Mouse (Mus musculus): ENCODE measurements around the gene Zfp809. TPM values are rescaled to one million over a fixed set of nuclear protein-coding genes. Genes with fewer than 3 reads are reported as not detected.

Zfp809 gene
- polyA plus RNA-seq, 1 experiment from 2014 or later = 12.5 TPM

DNA sequence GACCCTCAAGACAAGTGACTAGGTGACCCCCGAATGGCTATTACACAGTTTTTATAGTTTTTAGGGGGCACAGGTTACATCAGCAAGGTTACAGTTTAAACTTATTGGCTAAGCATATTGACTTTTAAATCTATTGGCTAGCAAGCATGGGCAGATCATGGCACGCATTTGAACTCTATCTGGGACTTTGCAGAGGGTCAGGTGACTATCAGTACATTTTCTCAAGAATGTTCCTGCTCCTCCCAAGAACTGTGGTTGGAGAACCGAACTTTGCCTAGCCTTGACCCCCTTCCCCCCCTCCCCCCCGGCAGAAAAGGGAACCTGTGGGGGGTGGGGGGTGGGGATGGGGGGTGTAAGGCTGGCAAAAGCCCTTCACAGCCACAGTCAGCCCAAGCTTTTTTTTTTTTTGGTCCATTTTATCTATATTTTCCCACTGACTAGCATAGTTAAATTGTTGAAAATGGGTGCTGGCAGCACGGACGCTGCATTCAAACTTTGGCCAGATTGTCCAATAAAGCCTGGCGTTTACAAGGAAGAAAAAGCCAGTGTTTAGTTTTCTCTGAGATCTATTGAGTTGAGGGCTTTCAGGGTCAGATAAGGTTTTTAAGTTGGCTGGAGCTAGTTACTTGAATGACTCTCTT, 4.0 kb downstream of the Zfp809 start:
- no peaks in the 10 kb centered on the region for H3K4me1 ChIP-seq
- 89% methylated on average over 7 of the region's 7 CpGs for WGBS
- no peak overlapping the region for H3K4me3 ChIP-seq
- H3K9ac ChIP-seq = no peak overlapping the region
- no peak for ATAC-seq (ENCODE audit: insufficient number of reproducible peaks, insufficient read depth, low FRiP score, low TSS enrichment)
- H3K27ac ChIP-seq = no peak overlapping the region
- H3K9me3 ChIP-seq = no peaks in the 10 kb centered on the region
- no peak overlapping the region for H3K4me2 ChIP-seq (replicated peaks)
- no peaks in the 10 kb centered on the region for H3K36me3 ChIP-seq
- no peaks in the 10 kb centered on the region for H3K27me3 ChIP-seq

- no peak overlapping the region for H3K27ac ChIP-seq
- no peak overlapping the region for H3K9ac ChIP-seq
- WGBS = 93% methylated on average over 3 of the region's 3 CpGs
- H3K27me3 ChIP-seq = no peaks in the 10 kb centered on the region
- no peak overlapping the region for H3K4me2 ChIP-seq (replicated peaks)
- ATAC-seq (ENCODE audit: insufficient number of reproducible peaks, insufficient read depth, low FRiP score, low TSS enrichment) = no peak
- no peaks in the 10 kb centered on the region for H3K9me3 ChIP-seq
- no peaks in the 10 kb centered on the region for H3K4me1 ChIP-seq
- H3K4me3 ChIP-seq = no peak overlapping the region
- H3K36me3 ChIP-seq = peaks cover 3% of the 10 kb centered on the region; the same call in 1 of the 2 replicates
Observed at GRCm38 (mm10) chr9:22230061-22230460, 4.5 kb downstream of the Zfp809 start.

DNA sequence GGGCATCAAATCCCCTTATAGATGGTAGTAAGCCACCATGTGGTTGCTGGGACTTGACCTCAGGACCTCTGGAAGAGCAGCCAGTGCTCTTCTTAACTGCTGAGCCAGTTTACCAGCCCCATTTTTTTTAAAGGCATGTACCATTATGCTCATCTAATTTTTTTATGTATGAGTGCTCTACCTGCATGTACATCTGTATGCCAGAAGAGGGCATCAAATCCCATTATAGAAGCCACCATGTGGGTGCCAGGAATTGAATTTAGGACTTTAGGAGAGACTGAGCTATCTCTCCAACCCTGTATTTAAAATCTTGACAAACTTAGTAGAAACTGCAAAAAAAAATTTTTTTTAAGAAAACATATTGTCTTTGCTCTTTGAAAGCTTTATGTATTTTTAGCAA, 5.0 kb downstream of the Zfp809 start:
- Histone ChIP-seq H3K27me3 (no peaks in the 10 kb centered on the region), H3K36me3 (peaks cover 7% of the 10 kb centered on the region; the same call in 1 of the 2 replicates), H3K9me3 (no peaks in the 10 kb centered on the region), H3K4me2 (replicated peaks) (no peak overlapping the region), H3K4me3 (no peak overlapping the region), H3K4me1 (no peaks in the 10 kb centered on the region), H3K9ac (no peak overlapping the region), H3K27ac (no peak overlapping the region)
- no peak for ATAC-seq (ENCODE audit: insufficient number of reproducible peaks, insufficient read depth, low FRiP score, low TSS enrichment)

GRCm38 (mm10) chr9:22240001-22240400, 14.5 kb downstream of the Zfp809 start:
- no peaks in the 10 kb centered on the region for H3K27me3 ChIP-seq
- no peak overlapping the region for H3K9ac ChIP-seq
- ATAC-seq (ENCODE audit: insufficient number of reproducible peaks, insufficient read depth, low FRiP score, low TSS enrichment) = no peak
- H3K4me2 ChIP-seq (replicated peaks) = no peak overlapping the region
- peaks cover 79% of the 10 kb centered on the region for H3K36me3 ChIP-seq
- 93% methylated on average over 4 of the region's 4 CpGs for WGBS
- no peak overlapping the region for H3K4me3 ChIP-seq
- H3K4me1 ChIP-seq = no peaks in the 10 kb centered on the region
- no peaks in the 10 kb centered on the region for H3K9me3 ChIP-seq
- no peak overlapping the region for H3K27ac ChIP-seq

DNA sequence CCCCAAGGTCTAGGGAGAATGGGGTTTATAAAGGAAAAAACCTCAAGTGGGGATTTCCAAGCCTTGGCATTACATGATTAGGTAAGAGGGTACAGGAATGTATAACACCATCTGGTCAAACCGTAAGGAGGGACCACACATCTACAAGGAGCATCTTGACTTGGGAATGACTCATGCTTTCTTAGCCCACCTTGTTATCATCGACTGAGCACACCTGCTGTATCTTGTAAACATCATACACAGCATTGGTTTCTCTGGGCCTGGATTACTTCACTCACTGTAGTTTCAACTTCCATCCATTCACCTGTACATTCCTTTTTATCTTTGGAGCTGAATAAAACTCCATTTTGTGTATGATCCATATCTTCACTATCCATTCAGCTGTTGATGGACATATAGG, 18.7 kb downstream of the Zfp809 start:
- Histone ChIP-seq H3K9me3 (peaks cover 22% of the 10 kb centered on the region), H3K4me2 (replicated peaks) (no peak overlapping the region), H3K36me3 (peaks cover 80% of the 10 kb centered on the region), H3K4me1 (no peaks in the 10 kb centered on the region), H3K27me3 (no peaks in the 10 kb centered on the region), H3K9ac (no peak overlapping the region), H3K27ac (no peak overlapping the region), H3K4me3 (no peak overlapping the region)
- 87% methylated on average over 2 of the region's 2 CpGs for WGBS
- no peak for ATAC-seq (ENCODE audit: insufficient number of reproducible peaks, insufficient read depth, low FRiP score, low TSS enrichment)

- Histone ChIP-seq H3K4me3 (no peak overlapping the region), H3K36me3 (peaks cover 49% of the 10 kb centered on the region), H3K27me3 (no peaks in the 10 kb centered on the region), H3K4me2 (replicated peaks) (no peak overlapping the region), H3K9ac (no peak overlapping the region), H3K27ac (no peak overlapping the region), H3K4me1 (no peaks in the 10 kb centered on the region), H3K9me3 (peaks cover 19% of the 10 kb centered on the region)
- ATAC-seq (ENCODE audit: insufficient number of reproducible peaks, insufficient read depth, low FRiP score, low TSS enrichment) = no peak
- 96% methylated on average over 4 of the region's 4 CpGs for WGBS
Observed at GRCm38 (mm10) chr9:22256579-22256978, 31.1 kb downstream of the Zfp809 start.

GRCm38 (mm10) chr9:22258784-22259183, 33.3 kb downstream of the Zfp809 start:
- Histone ChIP-seq H3K9me3 (peaks cover 13% of the 10 kb centered on the region), H3K4me1 (no peaks in the 10 kb centered on the region), H3K4me3 (peak overlapping the region; percentile 67), H3K9ac (peak overlapping the region; percentile 83), H3K4me2 (replicated peaks) (peak overlapping the region; percentile 71), H3K36me3 (peaks cover 31% of the 10 kb centered on the region), H3K27ac (no peak overlapping the region), H3K27me3 (no peaks in the 10 kb centered on the region)
- no peak for ATAC-seq (ENCODE audit: insufficient number of reproducible peaks, insufficient read depth, low FRiP score, low TSS enrichment)
- 84% methylated on average over 8 of the region's 8 CpGs for WGBS

DNA sequence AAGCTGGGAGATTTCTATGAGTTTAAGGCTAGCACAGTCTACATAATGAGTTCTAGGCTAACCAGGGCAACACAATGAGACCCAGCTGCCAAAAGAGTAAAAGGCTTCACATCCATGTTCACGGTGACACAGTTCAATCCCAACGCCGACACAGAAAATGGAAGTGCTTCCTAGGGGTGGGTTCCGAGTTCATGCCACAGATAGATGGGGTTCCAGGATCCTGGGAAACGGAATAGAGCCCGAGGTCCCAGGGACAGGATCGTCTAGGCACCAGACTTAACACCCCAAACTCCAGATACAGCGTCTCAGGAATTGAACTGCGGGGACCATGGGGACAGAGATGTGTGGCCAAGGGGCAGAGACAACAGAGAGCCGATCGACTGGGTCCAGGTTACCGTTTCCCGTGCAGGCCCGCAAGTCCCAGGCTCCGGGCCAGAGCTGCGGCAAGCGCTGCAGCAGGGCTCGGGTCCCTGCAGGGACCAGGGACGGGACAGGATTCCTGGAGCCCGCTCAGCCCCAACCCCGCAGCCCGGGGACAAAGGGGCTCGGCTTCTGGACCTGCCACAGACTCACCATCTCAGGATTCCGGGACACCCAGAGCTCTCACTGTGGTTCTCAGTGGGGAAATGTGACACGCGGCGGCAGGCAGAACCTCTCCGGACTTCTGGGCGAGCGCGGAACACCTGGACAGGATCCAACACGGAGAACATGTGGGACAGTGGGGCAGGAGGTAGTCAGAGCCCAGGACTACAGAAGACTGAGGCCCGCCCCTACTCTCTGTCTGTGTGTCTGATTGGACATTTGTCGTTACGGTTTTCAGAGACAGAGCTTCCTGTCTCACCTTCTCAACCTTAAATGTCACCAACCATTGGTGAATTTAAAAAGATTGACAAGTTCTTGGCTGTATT, 33.9 kb downstream of the Zfp809 start, which contains the start of gene Zfp599:
Zfp599 (minus strand) TSS at position 712 of the 908 bp plus-strand sequence.
- H3K9ac ChIP-seq = peak within 1 kb of the TSS; percentile 83
- under 1% methylated on average over 35 of the region's 35 CpGs for WGBS

DNA sequence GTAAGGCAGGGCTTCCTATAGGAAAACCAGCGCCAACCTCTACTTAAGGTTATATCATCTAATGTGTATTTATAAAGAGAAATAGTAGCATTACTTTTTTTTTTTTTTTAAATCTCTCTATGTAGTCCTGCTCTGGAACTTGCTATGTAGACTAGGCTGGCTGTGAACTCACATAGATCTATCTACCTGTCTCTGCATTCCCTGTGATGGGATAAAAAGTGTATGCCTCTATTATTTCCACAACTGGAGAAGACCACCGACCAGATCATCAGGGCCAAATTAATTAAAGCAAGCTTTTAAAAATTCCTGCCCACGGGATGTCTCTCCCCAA, 34.5 kb downstream of the Zfp809 start:
- Histone ChIP-seq H3K4me2 (replicated peaks) (peak overlapping the region; percentile 71), H3K4me3 (peak overlapping the region; percentile 67), H3K9me3 (peaks cover 13% of the 10 kb centered on the region), H3K27me3 (no peaks in the 10 kb centered on the region), H3K36me3 (peaks cover 23% of the 10 kb centered on the region), H3K4me1 (no peaks in the 10 kb centered on the region), H3K27ac (no peak overlapping the region), H3K9ac (no peak overlapping the region)
- WGBS = 21% methylated on average over 3 of the region's 3 CpGs
- no peak for ATAC-seq (ENCODE audit: insufficient number of reproducible peaks, insufficient read depth, low FRiP score, low TSS enrichment)

More for the DNA sequence above, 33.9 kb downstream of the Zfp809 start, which contains the start of gene Zfp599:
- H3K27me3 ChIP-seq = no peaks in the 10 kb centered on the region
- ATAC-seq (ENCODE audit: insufficient number of reproducible peaks, insufficient read depth, low FRiP score, low TSS enrichment) = peak; percentile 96
- peak within 1 kb of the TSS; percentile 67 for H3K4me3 ChIP-seq
- peaks cover 13% of the 10 kb centered on the region for H3K9me3 ChIP-seq
- no peaks in the 10 kb centered on the region for H3K4me1 ChIP-seq
- H3K27ac ChIP-seq = peak within 1 kb of the TSS; percentile 57; the same call in 1 of the 2 replicates
- peak within 1 kb of the TSS; percentile 71 for H3K4me2 ChIP-seq (replicated peaks)
- H3K36me3 ChIP-seq = peaks cover 26% of the 10 kb centered on the region

DNA sequence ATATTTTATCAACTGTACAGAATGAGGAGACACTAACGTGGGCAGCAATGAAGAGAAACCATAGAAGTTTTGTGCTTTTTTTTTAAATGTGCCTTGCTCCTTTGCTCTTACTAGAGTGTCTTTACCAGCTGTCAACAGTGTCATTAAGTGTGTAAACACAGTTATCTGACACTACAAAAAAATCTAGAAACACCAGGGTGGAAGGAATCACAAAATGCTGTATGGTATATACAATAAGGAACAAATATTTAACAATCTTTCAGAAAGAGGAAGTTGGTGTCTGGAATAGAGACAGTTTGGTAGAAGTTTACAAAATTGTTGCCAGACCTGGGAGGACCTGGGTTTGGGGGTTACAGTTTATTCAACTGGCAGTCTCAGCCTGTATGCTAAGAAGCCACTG, 36.1 kb downstream of the Zfp809 start:
- Histone ChIP-seq H3K36me3 (peaks cover 8% of the 10 kb centered on the region), H3K4me2 (replicated peaks) (no peak overlapping the region), H3K9me3 (no peaks in the 10 kb centered on the region), H3K9ac (no peak overlapping the region), H3K4me3 (no peak overlapping the region), H3K27ac (no peak overlapping the region), H3K27me3 (no peaks in the 10 kb centered on the region), H3K4me1 (no peaks in the 10 kb centered on the region)
- no peak for ATAC-seq (ENCODE audit: insufficient number of reproducible peaks, insufficient read depth, low FRiP score, low TSS enrichment)
- WGBS = 75% methylated on average over 1 of the region's 1 CpGs

DNA sequence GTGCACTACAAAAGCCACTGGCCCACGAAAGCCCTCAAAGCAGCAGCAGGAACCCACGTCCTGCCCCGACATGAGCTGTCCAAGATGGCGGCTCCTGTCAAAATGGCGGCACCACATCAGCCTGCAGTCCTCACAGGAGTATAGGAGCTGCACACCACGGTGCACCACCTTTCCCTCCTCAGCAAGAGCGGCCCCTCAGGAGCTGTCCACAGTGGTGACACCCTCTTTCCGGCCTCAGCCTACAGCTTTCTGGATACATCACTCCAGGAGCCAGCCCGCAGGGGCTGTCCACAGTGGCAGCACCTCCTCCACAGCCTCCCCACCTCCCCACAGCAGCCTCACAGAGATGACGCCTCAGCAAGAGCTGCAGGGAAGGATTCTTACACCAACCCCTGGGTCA, 37.1 kb downstream of the Zfp809 start:
- Histone ChIP-seq H3K9ac (no peak overlapping the region), H3K27me3 (no peaks in the 10 kb centered on the region), H3K4me1 (no peaks in the 10 kb centered on the region), H3K4me2 (replicated peaks) (no peak overlapping the region), H3K27ac (no peak overlapping the region), H3K4me3 (no peak overlapping the region), H3K9me3 (no peaks in the 10 kb centered on the region; the same call in 1 of the 2 replicates), H3K36me3 (no peaks in the 10 kb centered on the region)
- no peak for ATAC-seq (ENCODE audit: insufficient number of reproducible peaks, insufficient read depth, low FRiP score, low TSS enrichment)
- WGBS = 90% methylated on average over 10 of the region's 10 CpGs

GRCm38 (mm10) chr9:22268886-22269285, 43.4 kb downstream of the Zfp809 start:
- H3K4me2 ChIP-seq (replicated peaks) = no peak overlapping the region
- no peaks in the 10 kb centered on the region for H3K27me3 ChIP-seq
- WGBS = 97% methylated on average over 1 of the region's 1 CpGs
- no peak overlapping the region for H3K27ac ChIP-seq
- no peak overlapping the region for H3K4me3 ChIP-seq
- H3K9ac ChIP-seq = no peak overlapping the region
- H3K36me3 ChIP-seq = peaks cover 7% of the 10 kb centered on the region
- ATAC-seq (ENCODE audit: insufficient number of reproducible peaks, insufficient read depth, low FRiP score, low TSS enrichment) = no peak
- H3K4me1 ChIP-seq = no peaks in the 10 kb centered on the region
- H3K9me3 ChIP-seq = peaks cover 7% of the 10 kb centered on the region; the same call in 1 of the 2 replicates
